Mouse (Mus musculus): ENCODE measurements around the gene Rhox3a. TPM values are rescaled to one million over a fixed set of nuclear protein-coding genes. Genes with fewer than 3 reads are reported as not detected.

The Rhox3a gene
- not detected for polyA plus RNA-seq (2014; fragmentation: Illumina TruSeq; extraction: RNeasy Lipid Tissue Mini Kit (QIAGEN cat#74804); ENCODE audit: insufficient read depth, low read depth, low replicate concordance)

DNA sequence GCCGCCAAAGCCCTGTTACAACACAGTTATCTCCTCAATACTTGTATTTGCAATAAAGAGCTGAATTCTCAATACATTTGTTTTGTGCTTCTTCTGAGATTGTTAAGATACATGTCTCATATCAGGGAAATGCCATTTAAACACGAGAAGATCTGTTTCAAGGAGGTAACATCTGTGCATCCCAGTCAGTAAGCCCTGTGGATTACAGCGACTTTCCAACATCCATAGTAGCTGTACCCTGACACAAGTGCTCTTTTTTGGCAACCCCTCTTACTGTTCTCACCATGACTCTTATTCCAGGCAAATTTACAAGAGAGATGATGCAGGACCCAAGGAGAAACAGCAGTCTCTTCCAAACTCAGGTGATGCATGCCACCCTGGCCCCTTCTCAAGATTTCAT is at the start of gene Rhox3a:
Rhox3a (plus strand) TSS at position 301 of the 400 bp plus-strand sequence.

DNA sequence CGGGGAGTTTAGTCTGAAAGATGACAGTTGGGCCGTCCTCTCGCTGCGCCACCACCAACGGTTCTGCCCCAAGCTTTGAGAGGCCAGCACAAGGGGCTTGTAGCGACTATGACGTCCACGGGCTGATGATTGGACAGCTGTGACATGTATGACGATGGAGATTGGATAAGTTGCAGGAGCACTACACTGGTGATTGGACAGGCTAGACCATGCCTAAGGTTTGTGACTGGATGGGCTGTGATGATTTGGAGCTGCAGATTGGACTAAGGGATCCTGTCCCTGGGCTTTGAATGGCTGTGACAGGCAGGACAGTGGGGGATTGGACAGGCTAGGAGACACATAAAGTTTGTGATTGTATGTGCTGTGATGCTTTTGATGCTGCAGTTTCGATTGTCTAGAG is 38.8 kb upstream of the Rhox3a start, which contains the start of gene Gm9:
Gm9 (minus strand) TSS at position 101 of the 400 bp plus-strand sequence.

GRCm38 (mm10) chrX:37222158-37222557 is 27.6 kb upstream of the Rhox3a start, which contains the start of gene Rhox1:
Gene Rhox1 (minus strand): TSS chrX:37222258.

DNA sequence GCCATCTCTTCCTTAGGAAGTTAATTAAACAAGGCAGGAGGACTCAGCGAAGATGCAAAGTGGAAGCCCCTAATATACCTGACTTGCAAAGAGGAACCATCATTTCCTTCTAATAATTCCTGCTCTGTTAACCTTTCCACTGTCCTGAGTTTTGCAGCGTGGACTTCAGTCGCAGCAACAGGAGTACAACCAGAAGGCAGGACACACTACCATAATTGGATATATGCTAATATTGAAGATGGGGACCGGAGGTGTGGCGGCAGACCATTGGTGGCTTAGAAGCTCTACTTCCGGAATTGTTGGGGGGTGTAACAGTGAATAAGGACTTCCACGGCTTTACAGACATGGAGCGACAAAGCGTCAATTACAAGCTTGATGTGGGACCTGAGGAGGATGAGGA is 5.0 kb upstream of the Rhox3a start, which contains the start of gene Rhox2a:
Rhox2a (plus strand) TSS at position 301 of the 400 bp plus-strand sequence.

GRCm38 (mm10) chrX:37265038-37265437 is 15.3 kb downstream of the Rhox3a start, which contains the start of gene Rhox4a:
Gene Rhox4a (plus strand): TSS chrX:37265338.

Other genes with a start within 250 kb of the Rhox3a start
- not detected for gene Sowahd, start 201.1 kb upstream of the Rhox3a start, polyA plus RNA-seq (2014; fragmentation: Illumina TruSeq; extraction: RNeasy Lipid Tissue Mini Kit (QIAGEN cat#74804); ENCODE audit: insufficient read depth, low read depth, low replicate concordance)
- 792 TPM for gene Rpl39, start 164.5 kb upstream of the Rhox3a start, polyA plus RNA-seq (2014; fragmentation: Illumina TruSeq; extraction: RNeasy Lipid Tissue Mini Kit (QIAGEN cat#74804); ENCODE audit: insufficient read depth, low read depth, low replicate concordance)
- gene Upf3b, start 139.6 kb upstream of the Rhox3a start, polyA plus RNA-seq (2014; fragmentation: Illumina TruSeq; extraction: RNeasy Lipid Tissue Mini Kit (QIAGEN cat#74804); ENCODE audit: insufficient read depth, low read depth, low replicate concordance): 10.3 TPM
- 6.7 TPM for gene Nkap, start 123.1 kb upstream of the Rhox3a start, polyA plus RNA-seq (2014; fragmentation: Illumina TruSeq; extraction: RNeasy Lipid Tissue Mini Kit (QIAGEN cat#74804); ENCODE audit: insufficient read depth, low read depth, low replicate concordance)
- gene Akap14, start 81.1 kb upstream of the Rhox3a start, polyA plus RNA-seq (2014; fragmentation: Illumina TruSeq; extraction: RNeasy Lipid Tissue Mini Kit (QIAGEN cat#74804); ENCODE audit: insufficient read depth, low read depth, low replicate concordance): 2.6 TPM
- gene Ndufa1, start 58.8 kb upstream of the Rhox3a start, polyA plus RNA-seq (2014; fragmentation: Illumina TruSeq; extraction: RNeasy Lipid Tissue Mini Kit (QIAGEN cat#74804); ENCODE audit: insufficient read depth, low read depth, low replicate concordance): 348 TPM
- 2.7 TPM for gene Rnf113a1, start 58.7 kb upstream of the Rhox3a start, polyA plus RNA-seq (2014; fragmentation: Illumina TruSeq; extraction: RNeasy Lipid Tissue Mini Kit (QIAGEN cat#74804); ENCODE audit: insufficient read depth, low read depth, low replicate concordance)
- not detected for gene Gm9, start 38.9 kb upstream of the Rhox3a start, polyA plus RNA-seq (2014; fragmentation: Illumina TruSeq; extraction: RNeasy Lipid Tissue Mini Kit (QIAGEN cat#74804); ENCODE audit: insufficient read depth, low read depth, low replicate concordance)
- gene Rhox1, start 27.7 kb upstream of the Rhox3a start, polyA plus RNA-seq (2014; fragmentation: Illumina TruSeq; extraction: RNeasy Lipid Tissue Mini Kit (QIAGEN cat#74804); ENCODE audit: insufficient read depth, low read depth, low replicate concordance): not detected
- not detected for gene Rhox2a, start 4.9 kb upstream of the Rhox3a start, polyA plus RNA-seq (2014; fragmentation: Illumina TruSeq; extraction: RNeasy Lipid Tissue Mini Kit (QIAGEN cat#74804); ENCODE audit: insufficient read depth, low read depth, low replicate concordance)
- gene Rhox4a, start 15.4 kb downstream of the Rhox3a start, polyA plus RNA-seq (2014; fragmentation: Illumina TruSeq; extraction: RNeasy Lipid Tissue Mini Kit (QIAGEN cat#74804); ENCODE audit: insufficient read depth, low read depth, low replicate concordance): not detected
- gene Rhox3a2, start 130.1 kb downstream of the Rhox3a start, polyA plus RNA-seq (2014; fragmentation: Illumina TruSeq; extraction: RNeasy Lipid Tissue Mini Kit (QIAGEN cat#74804); ENCODE audit: insufficient read depth, low read depth, low replicate concordance): not detected
- gene Rhox4a2, start 140.9 kb downstream of the Rhox3a start, polyA plus RNA-seq (2014; fragmentation: Illumina TruSeq; extraction: RNeasy Lipid Tissue Mini Kit (QIAGEN cat#74804); ENCODE audit: insufficient read depth, low read depth, low replicate concordance): not detected
- gene Rhox2b, start 162.1 kb downstream of the Rhox3a start, polyA plus RNA-seq (2014; fragmentation: Illumina TruSeq; extraction: RNeasy Lipid Tissue Mini Kit (QIAGEN cat#74804); ENCODE audit: insufficient read depth, low read depth, low replicate concordance): not detected
- gene Rhox4b, start 182.6 kb downstream of the Rhox3a start, polyA plus RNA-seq (2014; fragmentation: Illumina TruSeq; extraction: RNeasy Lipid Tissue Mini Kit (QIAGEN cat#74804); ENCODE audit: insufficient read depth, low read depth, low replicate concordance): not detected
- gene Rhox2c, start 203.8 kb downstream of the Rhox3a start, polyA plus RNA-seq (2014; fragmentation: Illumina TruSeq; extraction: RNeasy Lipid Tissue Mini Kit (QIAGEN cat#74804); ENCODE audit: insufficient read depth, low read depth, low replicate concordance): not detected
- gene Rhox3c, start 208.7 kb downstream of the Rhox3a start, polyA plus RNA-seq (2014; fragmentation: Illumina TruSeq; extraction: RNeasy Lipid Tissue Mini Kit (QIAGEN cat#74804); ENCODE audit: insufficient read depth, low read depth, low replicate concordance): not detected
- not detected for gene Rhox4c, start 230.4 kb downstream of the Rhox3a start, polyA plus RNA-seq (2014; fragmentation: Illumina TruSeq; extraction: RNeasy Lipid Tissue Mini Kit (QIAGEN cat#74804); ENCODE audit: insufficient read depth, low read depth, low replicate concordance)
- not detected for gene Rhox2d, start 243.5 kb downstream of the Rhox3a start, polyA plus RNA-seq (2014; fragmentation: Illumina TruSeq; extraction: RNeasy Lipid Tissue Mini Kit (QIAGEN cat#74804); ENCODE audit: insufficient read depth, low read depth, low replicate concordance)